ENCODE assay signal across 8 mouse cellular contexts in genomic region chr3:69126509-69127345, GRCm38 (mm10). TPM values are rescaled to one million over a fixed set of nuclear protein-coding genes. Genes with fewer than 3 reads are reported as not detected.
DNase-seq lines count a peak whose midpoint lies in the region; ATAC-seq and TF ChIP-seq lines count a peak whose summit lies in the region.

TSS of gene Kpna4 (minus strand) at chr3:69127113.

- peak within 1 kb of the TSS; percentile 95 for H3K9ac ChIP-seq in lung, postnatal 0 days (replicated peaks; ENCODE audit: low read depth)

- no peak for TF ChIP-seq CTCF in lung, postnatal 0 days (IDR thresholded peaks at IDR 0.05)

- under 1% methylated on average over 107 of the region's 107 CpGs for WGBS in hindbrain, embryonic 10.5 days
- under 1% methylated on average over 52 of the region's 107 CpGs for WGBS in lung, postnatal 0 days

- 0 out of 2 replicates have a peak, but pooled peaks have one; percentile 26 for TF ChIP-seq EP300 in lung, postnatal 0 days (IDR thresholded peaks at IDR 0.05)

- peak; percentile 99 for DNase-seq in MN1 (ENCODE audit: low spot score)
- DNase-seq in cerebellum, adult 9-10 months, result peak; percentile 91
- DNase-seq in hindbrain, embryonic 10.5 days (ENCODE audit: low spot score), result peak; percentile 96
- DNase-seq in layer of hippocampus, adult 9-11 months, result peak; percentile 96
- DNase-seq in lung, postnatal 0 days (ENCODE audit: low spot score), result peak; percentile 99
- peak; percentile 88 for DNase-seq in ovary, postnatal 14 days (ENCODE audit: low spot score)
- peak; percentile 95 for DNase-seq in thymus, postnatal 14 days

- H3K4me2 ChIP-seq in lung, postnatal 0 days (replicated peaks; ENCODE audit: low read depth, low read length), result peak within 1 kb of the TSS; percentile 73

- no peaks in the 10 kb centered on the region for H3K9me3 ChIP-seq in hindbrain, embryonic 10.5 days
- no peaks in the 10 kb centered on the region for H3K9me3 ChIP-seq in lung, postnatal 0 days (ENCODE audit: low read length)

- peak within 1 kb of the TSS; percentile 95 for H3K4me3 ChIP-seq in hindbrain, embryonic 10.5 days
- peak within 1 kb of the TSS; percentile 94 for H3K4me3 ChIP-seq in lung, postnatal 0 days (ENCODE audit: low read depth, low read length)

- peaks cover 6% of the 10 kb centered on the region; the same call in 1 of the 2 replicates for H3K27me3 ChIP-seq in hindbrain, embryonic 10.5 days (ENCODE audit: insufficient read depth, poor library complexity, severe bottlenecking)
- no peaks in the 10 kb centered on the region for H3K27me3 ChIP-seq in lung, postnatal 0 days (replicated peaks; ENCODE audit: insufficient read depth, low read length)

- no peaks in the 10 kb centered on the region for H3K36me3 ChIP-seq in hindbrain, embryonic 10.5 days
- no peaks in the 10 kb centered on the region for H3K36me3 ChIP-seq in lung, postnatal 0 days (ENCODE audit: insufficient read depth, low read length)

- H3K4me1 ChIP-seq in hindbrain, embryonic 10.5 days (replicated peaks), result peaks cover 20% of the 10 kb centered on the region
- H3K4me1 ChIP-seq in lung, postnatal 0 days (ENCODE audit: insufficient read depth, low read depth, low read length), result no peaks in the 10 kb centered on the region

- peak; percentile 95 for ATAC-seq in frontal cortex, adult (ENCODE audit: low TSS enrichment)
- peak; percentile 97 for ATAC-seq in lung, postnatal 0 days

- peak within 1 kb of the TSS; percentile 98 for H3K27ac ChIP-seq in hindbrain, embryonic 10.5 days
- H3K27ac ChIP-seq in lung, postnatal 0 days (ENCODE audit: low read length), result peak within 1 kb of the TSS; percentile 99

RNA-seq across cellular contexts. Expression of gene Kpna4, which starts in this region (rescaled TPM):
- polyA plus RNA-seq in hindbrain, embryonic 10.5 days (2016; fragmentation: Nextera tagmentation; extraction: Ambion mirVana), result 26.4 and 33.2 TPM in 2 replicates
- polyA plus RNA-seq in lung, postnatal 0 days (2015; fragmentation: Nextera tagmentation; extraction: Ambion mirVana), result 24.3 and 34.4 TPM in 2 replicates

Comparison
In these comparisons a context has a peak if more than half of its experiments do, and no peak if none do; other contexts are left out.
1. Peak in every context shown above with its lines: DNase-seq, ATAC-seq, H3K4me3 ChIP-seq and H3K27ac ChIP-seq.